Mouse (Mus musculus): Measurements from ENCODE around the gene Pole. TPM values are rescaled to one million over a fixed set of nuclear protein-coding genes. Genes with fewer than 3 reads are reported as not detected.

Gene Pole
- total RNA-seq, 2 experiments from 2014 or later, result 1.3 to 2.5 TPM

- intact Hi-C loops (cut with DNase I), result no loop called here
- DNase-seq (ENCODE audit: low spot score in 2 of 2), result peak; percentile 58 to 70
Observed at GRCm38 (mm10) chr5:110386371-110387330, 100.5 kb downstream of the Pole start.

Other genes with a start within 250 kb of the Pole start
- gene Gm17655, start 213.8 kb upstream of the Pole start, total RNA-seq (2021), result 10 to 100 TPM in 1 of 2 experiments, 1 to 10 TPM in 1; 4.2 to 10.7 TPM
- under 1 TPM; 0.42 to 0.53 TPM for gene Gm35315, start 191.9 kb upstream of the Pole start, total RNA-seq (2021)
- gene Plcxd1, start 186.3 kb upstream of the Pole start, total RNA-seq (2021), result 1 to 10 TPM; 8.6 to 8.7 TPM
- 10 to 100 TPM; 84.2 to 85.4 TPM for gene Gtpbp6, start 178.1 kb upstream of the Pole start, total RNA-seq (2021)
- 10 to 100 TPM; 15.7 to 17.3 TPM for gene Zfp605, start 176.2 kb upstream of the Pole start, total RNA-seq (2021)
- 10 to 100 TPM; 59.7 to 69.1 TPM for gene Chfr, start 150.5 kb upstream of the Pole start, total RNA-seq (2021)
- gene Golga3, start 109.6 kb upstream of the Pole start, total RNA-seq (2021), result 10 to 100 TPM; 38.5 to 44.6 TPM
- 10 to 100 TPM; 28.7 to 29.5 TPM for gene Ankle2, start 55.3 kb upstream of the Pole start, total RNA-seq (2021)
- 10 to 100 TPM; 63.9 to 71.6 TPM for gene Pgam5, start 16.4 kb upstream of the Pole start, total RNA-seq (2021)
- 1 to 10 TPM; 4.7 to 6.2 TPM for gene Pxmp2, start 120 bp upstream of the Pole start, total RNA-seq (2021)
- under 1 TPM; 0.37 to 0.38 TPM for gene P2rx2, start 56.9 kb downstream of the Pole start, total RNA-seq (2021)
- gene Lrcol1, start 58.4 kb downstream of the Pole start, total RNA-seq (2021), result not detected
- gene Fbrsl1, start 162.2 kb downstream of the Pole start, total RNA-seq (2021), result 10 to 100 TPM; 75.8 to 81.9 TPM

Data from left cerebral cortex, postnatal 14 days (tissue).